Mouse (Mus musculus) midbrain, embryonic 13.5 days (tissue): ENCODE data around the gene Dnase1. TPM values are rescaled to one million over a fixed set of nuclear protein-coding genes. Genes with fewer than 3 reads are reported as not detected.

Experiments used
- microRNA-seq: library from miRNA; unstranded; fragments of <30 nt; microRNA quantifications from one replicate; pipeline ENCODE4, GENCODE M21; 2016
- polyA plus RNA-seq: library from polyadenylated mRNA; unstranded; fragments of >200 nt; fragmentation: Nextera tagmentation; extraction: Ambion mirVana; gene quantifications from 2 replicates; pipeline ENCODE4 v1.2.1, GENCODE M21; 2015

Gene Dnase1
- polyA plus RNA-seq, 1 experiment from 2014 or later = 7.1 TPM

Small RNA genes lying within 50 kb of the gene (microRNA-seq; reads per million reads assigned to microRNA genes)
- not detected for gene Gm23413

Other genes starting within 250 kb of the Dnase1 start
- not detected in 2 replicates for gene Olfr15, start 206.1 kb upstream of the Dnase1 start, polyA plus RNA-seq
- 2.2 TPM in 2 replicates for gene Zfp174, start 189.7 kb upstream of the Dnase1 start, polyA plus RNA-seq
- gene Naa60, start 164.6 kb upstream of the Dnase1 start, polyA plus RNA-seq = 79.7 and 80.5 TPM in 2 replicates
- 15.2 and 17.5 TPM in 2 replicates for gene Zfp597, start 152.4 kb upstream of the Dnase1 start, polyA plus RNA-seq
- 1.6 and 4.9 TPM in 2 replicates for gene Gm20695, start 152.3 kb upstream of the Dnase1 start, polyA plus RNA-seq
- 11.1 and 12.2 TPM in 2 replicates for gene 1700037C18Rik, start 128.3 kb upstream of the Dnase1 start, polyA plus RNA-seq
- 33.2 and 33.4 TPM in 2 replicates for gene Cluap1, start 128.1 kb upstream of the Dnase1 start, polyA plus RNA-seq
- gene Nlrc3, start 60.3 kb upstream of the Dnase1 start, polyA plus RNA-seq = 0.90 and 1.0 TPM in 2 replicates
- gene Slx4, start 33.2 kb upstream of the Dnase1 start, polyA plus RNA-seq = 24.7 and 25.3 TPM in 2 replicates
- gene Trap1, start 40.9 kb downstream of the Dnase1 start, polyA plus RNA-seq = 48.4 and 51.2 TPM in 2 replicates
- gene Crebbp, start 177.1 kb downstream of the Dnase1 start, polyA plus RNA-seq = 43.8 and 47.1 TPM in 2 replicates